Mouse (Mus musculus): Measurements from ENCODE around the gene Ackr2.

DNA sequence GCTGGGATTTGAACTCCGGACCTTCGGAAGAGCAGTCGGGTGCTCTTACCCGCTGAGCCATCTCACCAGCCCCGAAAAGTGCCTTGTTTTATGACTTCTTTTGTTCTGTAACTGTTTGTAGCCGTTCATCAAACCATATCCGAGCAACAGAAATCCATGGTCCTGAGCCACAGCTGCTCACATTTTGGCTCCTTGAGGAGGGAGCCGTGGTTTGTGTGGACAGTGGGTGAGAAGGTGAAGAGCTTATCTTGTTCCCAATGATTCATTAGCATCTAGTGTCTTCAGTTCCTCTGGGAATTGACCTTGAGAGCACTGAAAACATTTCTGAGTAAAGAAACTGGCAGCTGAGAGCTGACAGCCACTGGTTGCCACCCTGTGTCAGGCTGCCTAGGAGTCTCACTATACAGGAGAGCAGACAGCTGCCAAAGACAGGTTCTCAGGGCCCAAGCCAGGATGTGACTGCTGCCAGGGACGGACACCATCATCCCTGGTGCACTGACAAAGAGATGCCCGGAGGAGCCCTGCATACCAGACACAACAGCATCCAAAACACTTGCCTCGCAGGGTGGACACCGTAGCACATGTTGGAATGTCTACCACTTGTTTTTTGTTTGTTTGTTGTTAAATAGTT is 6.0 kb upstream of the Ackr2 start:
- TF ChIP-seq CTCF (IDR thresholded peaks at IDR 0.05 in 2 of 3, conservative IDR thresholded peaks at IDR 0.05 in 1 of 3; ENCODE audit: control insufficient read depth in 1 of 3, insufficient read depth in 1 of 3, low read depth in 2 of 3, low read length in 3 of 3, poor library complexity in 1 of 3, severe bottlenecking in 1 of 3) = no peak
- no peak for TF ChIP-seq KAT2A (conservative IDR thresholded peaks at IDR 0.05; ENCODE audit: low read depth, low read length)

Measured in MEL (cell line).